Mouse (Mus musculus) embryonic stem cell, embryonic (primary cell): Measurements from ENCODE around the gene Ppt2.

ENCODE experiments used
- CTCF ChIA-PET, 4 experiments: fragments of 300-600 bp in 2 of 4; fragments of 350-600 bp in 2 of 4; sonication (Branson Sonifier 250); formaldehyde crosslinking; loops; one replicate each; lab custom pipeline; 2022; ENCODE audit warnings: inconsistent platforms in 2 of 4; lab: Charles Lee
- POLR2A ChIA-PET, 4 experiments: fragments of 300-600 bp in 2 of 4; fragments of 350-600 bp in 2 of 4; sonication (Branson Sonifier 250); formaldehyde crosslinking; loops; one replicate each; lab custom pipeline; 2022; ENCODE audit warnings: antibody characterized with exemption in 4 of 4, inconsistent platforms in 1 of 4; lab: Charles Lee

Gene Ppt2

DNA sequence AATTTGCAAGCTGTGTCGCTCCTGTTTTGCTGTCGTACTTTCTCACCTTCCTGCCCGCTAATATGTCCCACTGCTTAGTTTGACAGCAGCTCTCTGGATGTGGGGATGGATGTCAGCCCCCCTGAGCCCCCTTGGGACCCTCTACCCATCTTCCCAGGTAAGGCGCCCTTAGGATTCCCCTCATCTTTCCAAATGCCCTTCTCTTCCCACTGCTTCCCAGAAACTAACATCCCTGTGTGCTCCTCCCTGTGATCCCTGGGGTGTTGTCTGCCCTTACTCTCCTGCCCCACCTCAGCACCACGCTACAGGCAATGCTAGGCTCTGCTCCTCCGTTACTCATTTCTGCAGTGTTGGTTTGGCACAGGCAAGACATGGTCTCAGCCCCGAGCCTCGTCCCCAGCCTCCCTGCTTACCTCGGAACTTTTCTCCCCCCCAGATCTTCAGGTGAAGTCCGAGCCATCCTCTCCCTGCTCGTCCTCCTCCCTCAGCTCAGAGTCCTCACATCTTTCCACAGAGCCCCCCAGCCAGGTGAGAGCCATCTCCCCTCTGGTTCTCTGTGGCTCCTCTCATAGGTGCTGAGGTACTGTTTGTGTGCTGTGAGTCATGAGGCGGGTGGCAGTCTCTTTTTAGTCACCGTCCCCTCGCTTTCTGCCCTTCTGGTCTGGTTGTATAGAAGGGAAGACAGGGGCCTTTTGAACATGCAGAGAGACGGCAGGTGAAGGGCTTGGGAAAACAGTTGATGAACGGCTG is 20.0 kb upstream of the Ppt2 start:
- CTCF ChIA-PET = interaction anchor here in 1 of 4 experiments (0.6 kb wide), 1 partner anchor 546 kb away, joined by 3 read pairs; the partner anchor contains the start of gene Ltb

GRCm38 (mm10) chr17:34646906-34647787 is 18.8 kb upstream of the Ppt2 start, which contains the start of gene Atf6b:
TSS of gene Atf6b (plus strand) at chr17:34647146.
- CTCF ChIA-PET = interaction anchor here (0.6 to 1.4 kb wide), 24 partner anchors 13 to 522 kb away, joined by 3 to 12 read pairs (median 4); partner anchors contain the start of gene Gpsm3 (in 1 of the 4)
- POLR2A ChIA-PET = interaction anchor here (0.5 to 4.0 kb wide), 62 partner anchors 8 to 1175 kb away, joined by 3 to 24 read pairs (median 4); partner anchors contain the start of genes H2-DMa (in 2 of the 4), Pbx2 (in 2 of the 4), Prrt1 (in 2 of the 4) and Agpat1 (in 1 of the 4)

More for the DNA sequence above, 20.0 kb upstream of the Ppt2 start:
- POLR2A ChIA-PET = interaction anchor here in 3 of 4 experiments (1.3 to 4.0 kb wide), 14 partner anchors 10 to 529 kb away, joined by 3 to 24 read pairs (median 6); partner anchors contain the start of genes H2-DMa (in 2 of the 3), Agpat1 (in 1 of the 3), Gpsm3 (in 1 of the 3) and Pbx2 (in 1 of the 3)

DNA sequence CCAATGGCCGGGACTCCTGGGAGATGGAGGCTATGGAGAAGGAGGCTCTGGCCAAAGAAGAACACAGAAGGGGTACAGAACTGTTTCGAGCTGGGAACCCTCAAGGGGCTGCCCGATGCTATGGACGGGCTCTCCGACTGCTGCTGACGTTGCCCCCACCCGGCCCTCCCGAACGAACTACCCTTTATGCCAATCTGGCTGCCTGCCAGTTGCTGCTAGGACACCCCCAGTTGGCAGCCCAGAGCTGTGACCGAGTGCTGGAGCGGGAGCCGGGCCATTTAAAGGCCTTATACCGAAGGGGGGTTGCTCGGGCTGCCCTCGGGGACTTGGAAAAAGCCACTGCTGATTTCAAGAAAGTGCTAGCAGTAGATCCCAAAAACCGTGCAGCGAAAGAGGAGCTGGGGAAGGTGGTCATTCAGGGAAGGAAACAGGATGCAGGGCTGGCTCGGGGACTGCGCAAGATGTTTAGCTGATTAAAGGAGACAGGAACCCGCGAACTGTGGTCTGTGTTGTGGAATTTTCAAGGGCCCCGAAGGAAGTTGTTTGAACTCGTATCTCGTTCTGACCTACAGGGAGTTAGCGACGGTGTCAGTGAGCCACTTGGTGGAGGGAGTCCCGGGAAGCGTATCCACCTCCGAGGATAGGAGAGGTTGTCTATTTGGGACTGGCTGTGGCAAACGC is 17.7 kb upstream of the Ppt2 start:
- ChIA-PET CTCF (interaction anchor here in 1 of 4 experiments (1.1 to 1.4 kb wide), 2 partner anchors 23 to 523 kb away, joined by 3 to 4 read pairs; no protein-coding TSS in a partner anchor), POLR2A (interaction anchor here in 3 of 4 experiments (0.7 to 4.0 kb wide), 18 partner anchors 10 to 690 kb away, joined by 3 to 24 read pairs (median 6); partner anchors contain the start of genes Pbx2 (in 2 of the 3), Agpat1 (in 1 of the 3), Gpsm3 (in 1 of the 3) and Lsm2 (in 1 of the 3))

DNA sequence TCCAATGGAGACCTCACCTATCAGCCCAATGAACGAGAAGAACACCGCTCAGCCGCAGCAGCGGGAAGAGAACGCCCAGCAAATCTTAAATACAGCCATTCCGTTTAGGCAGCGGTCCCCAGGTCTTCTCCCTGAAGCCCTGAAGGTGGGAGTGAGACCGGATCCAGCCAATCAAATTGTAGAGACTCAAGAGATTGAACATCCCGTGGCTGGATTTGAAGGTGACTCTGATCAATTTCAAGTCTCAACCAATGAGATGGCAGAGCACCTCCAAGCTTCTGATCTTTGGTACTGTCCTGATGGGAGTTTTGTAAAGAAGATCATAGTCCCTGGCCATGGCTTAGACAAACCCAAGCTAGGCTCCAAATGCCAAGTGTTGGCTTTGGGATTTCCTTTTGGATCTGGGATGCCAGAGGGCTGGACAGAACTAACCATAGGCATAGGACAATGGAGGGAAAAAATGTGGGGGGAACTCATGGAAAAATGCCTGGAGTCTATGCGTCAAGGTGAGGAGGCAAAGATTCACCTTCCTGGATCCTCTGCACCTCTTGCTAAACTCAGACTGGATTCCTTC is 17.0 kb upstream of the Ppt2 start:
- CTCF ChIA-PET = interaction anchor here in 3 of 4 experiments (0.6 to 1.5 kb wide), 10 partner anchors 8 to 565 kb away, joined by 3 to 8 read pairs (median 3); partner anchors contain the start of genes Agpat1 (in 1 of the 3), Gpsm3 (in 1 of the 3) and Rnf5 (in 1 of the 3)

DNA sequence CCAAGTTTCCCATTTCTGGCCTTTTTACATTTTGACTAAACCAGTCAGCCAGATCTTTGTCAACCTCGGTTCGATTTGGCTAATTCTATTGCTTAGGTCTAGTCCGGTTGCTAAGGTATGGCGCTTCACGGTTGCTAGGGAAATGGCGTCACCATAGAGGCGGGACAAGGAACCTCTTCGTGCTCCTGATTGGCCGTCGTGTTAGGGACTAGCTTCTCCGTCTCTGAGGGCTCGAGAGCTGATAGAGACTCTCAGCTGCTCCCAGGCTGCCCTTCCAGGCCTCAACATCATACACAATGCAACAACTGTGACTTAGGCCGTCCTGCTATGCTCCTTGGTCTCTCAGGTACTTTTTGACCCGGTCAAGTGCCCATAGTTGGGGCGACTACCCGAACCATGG is 16.3 kb upstream of the Ppt2 start, which contains the start of gene Fkbpl:
Fkbpl (plus strand) TSS at position 157 of the 400 bp plus-strand sequence.
- ChIA-PET CTCF (interaction anchor here in 3 of 4 experiments (0.8 to 1.5 kb wide), 12 partner anchors 9 to 564 kb away, joined by 3 to 8 read pairs (median 3); partner anchors contain the start of genes Agpat1 (in 1 of the 3) and Rnf5 (in 1 of the 3)), POLR2A (interaction anchor here in 3 of 4 experiments (0.5 to 4.0 kb wide), 25 partner anchors 9 to 1274 kb away, joined by 3 to 19 read pairs (median 5); partner anchors contain the start of genes Agpat1 (in 2 of the 3), Rnf5 (in 2 of the 3), Ager (in 1 of the 3) and Apom (in 1 of the 3))

More for the DNA sequence above, 17.0 kb upstream of the Ppt2 start:
- POLR2A ChIA-PET = interaction anchor here in 3 of 4 experiments (0.5 to 4.0 kb wide), 25 partner anchors 9 to 1273 kb away, joined by 3 to 19 read pairs (median 5); partner anchors contain the start of genes Agpat1 (in 2 of the 3), Rnf5 (in 2 of the 3), Ager (in 1 of the 3) and Apom (in 1 of the 3)

- ChIA-PET CTCF (interaction anchor here in 3 of 4 experiments (0.6 to 1.5 kb wide), 8 partner anchors 9 to 88 kb away, joined by 3 to 8 read pairs (median 5); partner anchors contain the start of genes Agpat1 (in 1 of the 3) and Rnf5 (in 1 of the 3)), POLR2A (interaction anchor here in 2 of 4 experiments (1.0 to 2.8 kb wide), 12 partner anchors 10 to 612 kb away, joined by 3 to 19 read pairs (median 8); partner anchors contain the start of genes Agpat1 (in 2 of the 2), Rnf5 (in 2 of the 2), Ager (in 1 of the 2) and Apom (in 1 of the 2))
Measured at GRCm38 (mm10) chr17:34643944-34644343, 15.6 kb upstream of the Ppt2 start.

DNA sequence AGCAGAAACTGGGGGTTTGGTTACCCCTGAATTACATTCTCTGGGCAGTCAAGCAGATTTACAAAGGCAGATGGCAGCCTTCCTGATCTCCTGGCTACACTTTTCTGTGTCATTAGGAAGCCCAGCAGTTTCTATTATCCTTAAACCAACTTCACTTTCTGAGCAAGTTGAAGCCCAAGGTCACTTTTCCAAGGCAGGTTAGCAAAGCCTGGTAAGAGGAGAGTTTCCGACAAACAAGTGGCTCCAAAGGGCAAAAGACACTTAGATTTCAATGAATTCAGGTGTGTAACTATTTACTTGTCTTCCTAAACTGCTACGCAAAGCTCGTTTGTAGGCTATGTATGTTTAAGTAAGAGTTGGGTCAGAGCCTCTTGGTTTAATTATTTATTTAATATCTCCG is 15.1 kb upstream of the Ppt2 start:
- ChIA-PET POLR2A (interaction anchor here in 2 of 4 experiments (1.1 to 2.8 kb wide), 6 partner anchors 11 to 45 kb away, joined by 3 to 19 read pairs (median 10); partner anchors contain the start of genes Ager (in 1 of the 2), Agpat1 (in 1 of the 2), Ppt2 (in 1 of the 2) and Rnf5 (in 1 of the 2)), CTCF (interaction anchor here in 2 of 4 experiments (0.6 to 1.3 kb wide), 2 partner anchors 10 to 24 kb away, joined by 3 to 5 read pairs; no protein-coding TSS in a partner anchor)

DNA sequence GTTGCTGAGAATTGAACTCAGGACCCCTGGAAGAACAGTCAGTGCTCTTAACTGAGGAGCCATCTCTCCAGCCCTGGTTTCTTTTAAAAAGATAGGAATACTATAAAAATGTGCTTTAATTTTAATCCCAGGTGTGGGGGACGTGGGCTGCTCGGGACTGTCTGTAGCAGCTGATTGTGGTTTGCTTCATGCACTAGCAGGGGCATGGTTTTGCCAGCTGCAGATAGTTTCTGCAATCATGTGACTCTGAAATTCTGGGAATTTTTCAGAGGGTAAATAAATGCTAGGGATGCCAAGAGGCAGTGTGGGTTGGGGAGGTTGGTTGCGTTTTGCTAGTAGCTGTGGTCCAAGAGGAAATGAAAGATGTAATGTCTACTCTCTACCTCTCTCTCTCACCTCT is 13.6 kb upstream of the Ppt2 start:
- CTCF ChIA-PET = interaction anchor here in 2 of 4 experiments (1.3 to 1.6 kb wide), 2 partner anchors 10 to 23 kb away, joined by 4 to 5 read pairs; no protein-coding TSS in a partner anchor
- POLR2A ChIA-PET = interaction anchor here in 1 of 4 experiments (1.5 kb wide), 1 partner anchor 8 kb away, joined by 3 read pairs; no protein-coding TSS in a partner anchor

GRCm38 (mm10) chr17:34640778-34641601 is 12.7 kb upstream of the Ppt2 start:
- CTCF ChIA-PET = interaction anchor here in 3 of 4 experiments (0.7 to 1.6 kb wide), 5 partner anchors 9 to 46 kb away, joined by 3 to 5 read pairs (median 3); no protein-coding TSS in a partner anchor
- POLR2A ChIA-PET = interaction anchor here (0.5 to 1.5 kb wide), 6 partner anchors 8 to 421 kb away, joined by 3 to 4 read pairs (median 3); no protein-coding TSS in a partner anchor

- ChIA-PET CTCF (no interaction called here), POLR2A (interaction anchor here in 1 of 4 experiments (1.1 kb wide), 1 partner anchor 313 kb away, joined by 3 read pairs; no protein-coding TSS in a partner anchor)
Measured at GRCm38 (mm10) chr17:34639461-34640255, 11.3 kb upstream of the Ppt2 start.

DNA sequence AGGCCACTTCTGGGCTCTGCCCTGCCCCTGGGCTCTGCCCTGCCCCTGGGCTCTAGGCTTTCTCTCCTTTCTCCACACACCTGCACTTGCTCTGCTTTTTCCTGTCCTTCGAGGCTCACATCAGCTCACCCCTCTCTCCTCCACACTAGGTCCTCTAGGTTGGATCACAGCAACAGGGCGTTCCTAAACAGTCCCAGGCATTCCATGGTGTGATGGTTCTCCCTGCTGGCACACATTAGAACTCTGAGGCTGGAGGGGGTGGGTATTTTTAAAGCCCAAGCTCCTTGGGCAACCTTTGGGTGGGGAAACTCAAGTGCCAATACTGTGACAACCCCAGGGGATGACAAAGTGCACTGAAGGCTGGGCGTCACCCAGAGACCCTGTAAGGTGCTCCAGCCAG is 9.1 kb upstream of the Ppt2 start:
- CTCF ChIA-PET = interaction anchor here in 1 of 4 experiments (0.6 to 0.9 kb wide), 2 partner anchors 18 to 335 kb away, joined by 3 to 4 read pairs; partner anchors contain the start of gene Hspa1l
- POLR2A ChIA-PET = interaction anchor here in 2 of 4 experiments (1.0 to 1.6 kb wide), 4 partner anchors 10 to 33 kb away, joined by 3 to 4 read pairs (median 4); partner anchors contain the start of genes Atf6b (in 2 of the 2) and Agpat1 (in 1 of the 2)

GRCm38 (mm10) chr17:34635671-34636070 is 7.4 kb upstream of the Ppt2 start:
- POLR2A ChIA-PET = interaction anchor here in 2 of 4 experiments (0.6 to 1.6 kb wide), 4 partner anchors 10 to 315 kb away, joined by 3 to 5 read pairs (median 4); partner anchors contain the start of gene Atf6b (in 1 of the 2)
- CTCF ChIA-PET = interaction anchor here in 2 of 4 experiments (0.8 to 1.1 kb wide), 2 partner anchors 15 to 17 kb away, joined by 3 read pairs; no protein-coding TSS in a partner anchor

GRCm38 (mm10) chr17:34632261-34632691 is 4.0 kb upstream of the Ppt2 start:
- ChIA-PET CTCF (interaction anchor here (0.5 to 1.6 kb wide), 14 partner anchors 9 to 313 kb away, joined by 3 to 12 read pairs (median 5); partner anchors contain the start of genes Atf6b (in 1 of the 4), Fkbpl (in 1 of the 4) and Pbx2 (in 1 of the 4)), POLR2A (interaction anchor here (0.5 to 1.8 kb wide), 37 partner anchors 9 to 677 kb away, joined by 3 to 24 read pairs (median 4); partner anchors contain the start of genes Atf6b (in 4 of the 4), Fkbpl (in 3 of the 4), Agpat1 (in 2 of the 4) and Pbx2 (in 2 of the 4))
